Mouse (Mus musculus) kidney, postnatal 36 days (tissue): Measurements from ENCODE around the gene Dcst2.

Experiments used
- DNase-seq, 2 experiments: peaks; one replicate each; pipeline ENCODE4 v3.0.0; 2021 to 2022; ENCODE audit warnings: mixed read lengths in 2 of 2

The Dcst2 gene

GRCm38 (mm10) chr3:89361675-89362074 is at the start of gene Dcst2:
TSS of gene Dcst2 (plus strand) at chr3:89361975.
- no peak for DNase-seq

DNA sequence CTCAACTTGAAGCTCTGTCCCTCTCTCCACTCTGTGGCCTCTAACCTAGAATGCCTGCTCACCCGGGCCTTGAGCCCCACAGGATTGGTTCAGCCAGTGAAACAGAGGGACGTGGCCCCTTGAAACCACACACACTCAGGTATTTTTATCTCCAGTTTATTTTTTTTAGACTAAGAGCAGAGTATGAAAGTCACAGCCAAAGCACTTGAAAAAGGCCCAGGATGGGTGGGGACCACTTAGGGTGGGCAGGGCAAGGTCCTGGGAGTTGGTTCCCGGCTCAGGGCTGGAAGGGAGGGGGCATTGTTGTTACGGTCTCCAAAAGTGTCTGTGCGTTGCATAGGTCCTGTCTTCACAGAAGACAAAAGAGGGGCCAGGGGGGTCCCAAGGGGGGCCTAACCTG is 47.4 kb upstream of the Dcst2 start:
- no peak for DNase-seq

GRCm38 (mm10) chr3:89314791-89315190 is 47.0 kb upstream of the Dcst2 start:
- DNase-seq: no peak

GRCm38 (mm10) chr3:89315195-89315929 is 46.4 kb upstream of the Dcst2 start:
- DNase-seq: peak; percentile 85 to 91

GRCm38 (mm10) chr3:89315930-89316831 is 45.6 kb upstream of the Dcst2 start:
- peak in 1 of 2 experiments; percentile 46 for DNase-seq

GRCm38 (mm10) chr3:89316833-89317232 is 44.9 kb upstream of the Dcst2 start:
- DNase-seq: peak; percentile 91 to 92

DNA sequence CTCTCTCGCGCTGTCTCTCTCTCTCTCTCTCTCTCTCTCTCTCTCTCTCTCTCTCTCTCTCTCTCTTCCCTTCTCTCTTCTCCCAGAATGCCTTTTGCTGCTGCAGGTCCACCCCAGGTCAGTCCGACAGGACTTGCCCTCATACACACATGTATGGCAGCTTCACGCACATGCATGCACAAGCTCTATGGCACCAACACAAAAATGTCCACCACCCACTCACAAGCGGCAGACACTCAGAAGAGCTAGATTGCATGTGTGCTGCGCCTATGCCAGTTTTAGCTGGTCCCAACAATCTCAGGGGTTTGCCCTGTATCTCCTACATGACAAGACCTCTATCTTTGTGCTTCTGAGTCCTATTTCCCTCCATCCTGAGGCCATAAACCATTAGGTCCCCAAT is 44.5 kb upstream of the Dcst2 start:
- DNase-seq: no peak

DNA sequence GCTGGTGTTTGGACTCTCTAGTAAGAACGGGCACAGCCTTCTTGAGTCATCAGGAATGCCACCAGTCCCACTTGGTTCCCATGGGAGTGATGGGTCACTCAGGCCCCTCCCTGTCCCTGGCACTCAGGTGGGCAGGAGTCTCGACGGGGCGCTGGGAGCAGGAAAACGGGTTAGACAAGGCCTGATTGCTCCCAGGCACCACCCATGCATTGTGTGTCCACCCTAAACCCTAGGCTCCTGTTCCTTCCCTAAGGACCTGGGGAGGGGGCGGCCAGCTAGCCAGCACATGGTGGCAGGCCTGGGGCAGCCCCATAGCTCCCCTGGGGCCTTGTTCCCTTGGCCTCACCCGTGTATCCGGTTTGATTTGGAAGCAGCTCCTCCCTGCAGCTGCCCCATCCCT is 43.5 kb upstream of the Dcst2 start:
- no peak for DNase-seq

GRCm38 (mm10) chr3:89318971-89319590 is 42.7 kb upstream of the Dcst2 start:
- DNase-seq: no peak

DNA sequence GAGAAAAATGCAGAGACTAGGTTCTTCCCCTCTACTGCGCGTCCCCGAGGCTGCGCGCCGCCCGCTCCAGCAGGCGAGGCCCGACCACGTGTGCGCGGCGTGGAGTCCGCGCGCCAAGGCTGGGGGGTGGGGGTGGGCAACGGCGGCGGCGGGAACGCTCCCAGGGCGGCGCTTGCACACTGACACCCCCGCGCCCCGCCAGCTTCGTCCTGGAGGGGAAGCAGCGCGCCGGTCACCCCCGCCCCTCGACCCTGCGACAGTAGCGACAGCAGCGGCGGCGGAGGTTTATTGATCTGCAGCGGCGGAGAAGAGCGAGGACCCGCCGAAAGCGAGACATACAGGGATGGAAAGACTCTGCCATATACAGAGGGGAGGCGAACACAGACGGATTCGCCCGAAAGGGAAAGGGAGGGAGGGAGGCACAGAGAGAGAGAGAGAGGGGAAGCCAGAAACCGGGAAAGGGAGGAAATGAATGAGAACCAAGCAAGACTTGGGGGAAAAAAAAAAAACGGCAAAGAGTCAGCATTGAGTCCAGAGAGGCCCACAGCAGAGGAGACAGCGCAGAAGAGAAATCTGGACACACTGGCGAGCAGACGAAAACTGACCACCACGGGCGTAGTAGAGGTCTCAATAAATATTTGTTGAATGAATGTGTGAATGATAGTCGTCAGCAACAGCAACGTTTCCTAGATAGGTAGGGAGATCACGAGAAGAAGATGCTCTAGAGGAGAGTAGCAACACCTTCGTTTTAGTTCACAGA is 42.0 kb upstream of the Dcst2 start:
- DNase-seq: no peak

DNA sequence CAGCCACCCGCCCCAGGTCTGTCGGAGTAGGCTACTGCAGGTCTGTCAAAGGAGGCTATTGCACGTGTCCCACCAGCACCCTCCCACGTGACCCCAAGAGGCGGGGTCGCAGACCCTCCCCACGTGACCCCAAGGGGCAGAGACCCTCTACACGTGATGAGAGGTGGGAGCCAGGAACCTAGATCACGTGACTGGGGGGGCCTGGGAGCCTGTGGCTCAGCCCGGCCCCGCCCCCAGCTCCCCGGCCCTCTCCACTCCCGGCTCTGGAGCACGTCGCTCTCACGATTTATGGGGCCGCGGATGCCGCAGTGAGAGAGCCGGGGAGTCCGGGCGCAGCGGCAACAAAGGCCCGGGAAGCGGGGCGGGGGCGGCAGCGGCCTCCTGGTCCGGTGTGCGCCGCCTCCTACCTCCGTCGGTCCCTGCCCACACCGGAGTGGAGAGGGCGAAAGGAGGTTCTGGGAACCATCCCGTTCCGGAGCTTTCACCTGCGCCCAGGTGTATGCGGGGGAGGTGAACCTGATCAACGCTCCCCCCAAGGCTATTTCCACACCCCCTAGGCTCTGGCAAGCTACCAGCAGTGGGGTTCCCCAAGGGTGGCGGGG is 41.1 kb upstream of the Dcst2 start:
- DNase-seq: peak in 1 of 2 experiments; percentile 62

- DNase-seq: peak in 1 of 2 experiments; percentile 60
Measured at GRCm38 (mm10) chr3:89321183-89322130, 40.3 kb upstream of the Dcst2 start.

- DNase-seq: no peak
Measured at GRCm38 (mm10) chr3:89322131-89322500, 39.7 kb upstream of the Dcst2 start.

DNA sequence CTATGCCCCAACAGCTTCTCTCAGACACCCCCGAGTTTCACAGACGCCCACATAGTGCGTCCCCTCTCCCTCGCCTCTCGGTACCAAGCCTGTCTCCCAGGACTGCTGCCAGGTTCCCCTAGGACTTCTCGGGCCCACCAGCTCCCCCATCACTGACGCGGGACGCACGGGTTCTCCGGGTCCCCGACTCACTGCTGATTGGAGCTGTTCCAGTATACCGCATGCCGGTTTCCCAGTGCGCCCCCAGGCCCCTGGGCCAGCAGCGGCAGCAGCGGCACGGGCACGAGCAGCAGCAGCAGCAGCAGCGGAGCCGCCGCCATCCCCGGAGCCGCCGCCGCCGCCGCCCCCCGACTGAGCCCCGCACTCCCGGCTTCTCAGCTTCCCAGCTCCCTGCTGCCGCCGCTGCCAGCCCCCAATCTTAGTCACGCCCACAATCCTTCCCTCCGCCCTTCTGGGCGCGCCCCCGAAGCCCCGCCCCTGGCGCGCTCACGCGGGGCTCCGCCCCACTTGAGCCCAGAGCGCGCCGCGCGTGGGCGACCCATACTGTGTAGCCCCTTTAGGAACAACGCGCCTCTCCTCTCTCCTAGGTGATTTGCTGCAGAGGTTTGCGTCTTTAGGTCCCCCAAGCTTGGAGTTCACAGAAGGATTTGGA is 39.1 kb upstream of the Dcst2 start, which contains the start of gene Efna3:
Gene Efna3 (minus strand): TSS at position 452 of the 652 bp plus-strand sequence.
- DNase-seq: peak; percentile 66 to 80

DNA sequence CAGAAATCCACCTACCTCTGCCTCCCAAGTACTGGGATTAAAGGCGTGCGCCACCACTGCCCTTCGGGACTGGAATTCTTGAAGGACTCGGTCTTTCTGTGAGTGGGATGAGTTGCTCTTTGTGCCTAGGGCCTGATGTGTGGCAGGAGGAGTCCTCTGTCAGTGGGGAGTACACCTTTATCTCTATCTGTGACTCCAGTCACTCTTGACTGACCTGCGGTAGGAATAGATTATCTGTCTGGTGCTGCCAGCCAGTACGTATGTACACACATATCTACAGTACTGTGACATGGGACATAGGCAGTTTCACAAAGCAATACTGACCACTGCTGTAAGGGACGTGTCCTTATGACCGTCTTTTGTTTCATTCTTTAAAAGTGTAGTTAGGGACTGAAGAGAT is 35.9 kb upstream of the Dcst2 start:
- DNase-seq: no peak

GRCm38 (mm10) chr3:89327371-89327870 is 34.4 kb upstream of the Dcst2 start:
- no peak for DNase-seq

GRCm38 (mm10) chr3:89328623-89329022 is 33.2 kb upstream of the Dcst2 start:
- no peak for DNase-seq

GRCm38 (mm10) chr3:89330346-89330745 is 31.4 kb upstream of the Dcst2 start:
- no peak for DNase-seq

DNA sequence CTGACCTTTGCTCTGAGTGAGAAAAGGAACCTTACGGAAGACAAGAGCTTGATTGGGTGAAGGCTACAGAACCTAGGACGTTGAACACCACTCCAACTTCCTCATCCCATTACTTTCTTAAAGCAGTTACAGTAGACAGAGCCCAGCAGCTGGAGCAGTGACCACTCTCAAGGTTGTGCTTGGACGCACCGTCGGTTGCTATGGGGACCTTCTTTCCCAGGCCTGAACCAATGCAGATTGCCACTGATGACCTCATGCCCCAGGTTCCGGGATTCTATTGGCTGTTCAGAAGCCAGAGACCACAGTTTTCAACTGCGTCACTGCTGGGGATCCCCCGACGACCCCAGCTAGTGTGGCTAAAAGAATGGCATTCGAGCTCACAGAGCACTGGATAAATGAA is 30.8 kb upstream of the Dcst2 start:
- DNase-seq: no peak

- no peak for DNase-seq
Measured at GRCm38 (mm10) chr3:89331561-89331960, 30.2 kb upstream of the Dcst2 start.
